Mouse (Mus musculus): ENCODE measurements around the gene Slc22a14. TPM values are rescaled to one million over a fixed set of nuclear protein-coding genes. Genes with fewer than 3 reads are reported as not detected.

Gene Slc22a14
- total RNA-seq, 2 experiments from 2014 or later = not detected

DNA sequence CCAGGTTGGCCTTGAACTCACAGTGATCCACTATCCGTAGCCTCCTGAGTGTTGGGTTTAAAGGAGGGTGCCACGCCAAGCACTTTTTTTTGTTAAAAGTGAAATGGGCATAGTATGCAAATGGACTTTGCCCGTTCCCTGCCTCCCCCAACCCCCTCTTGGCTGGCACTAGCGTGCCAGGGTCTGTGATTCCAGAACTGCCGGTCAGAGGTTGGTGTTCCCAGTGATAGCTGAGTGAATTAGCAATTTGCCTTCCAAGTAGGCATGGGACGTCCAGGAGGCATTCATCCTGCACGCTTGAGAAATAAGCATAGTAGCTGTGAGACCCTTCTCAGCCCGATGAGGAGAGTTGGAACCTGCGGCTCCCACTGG is 7.3 kb downstream of the Slc22a14 start:
- ATAC-seq (ENCODE audit: poor library complexity, severe bottlenecking) = no peak

- peak; percentile 99 for ATAC-seq (ENCODE audit: poor library complexity, severe bottlenecking)
Measured at GRCm38 (mm10) chr9:119357331-119358057, 7.9 kb downstream of the Slc22a14 start, which contains the start of gene Xylb. Gene Xylb, plus strand, starts transcription at chr9:119357381.

GRCm38 (mm10) chr9:119355943-119356342 is 9.4 kb downstream of the Slc22a14 start:
- ATAC-seq (ENCODE audit: poor library complexity, severe bottlenecking) = no peak

DNA sequence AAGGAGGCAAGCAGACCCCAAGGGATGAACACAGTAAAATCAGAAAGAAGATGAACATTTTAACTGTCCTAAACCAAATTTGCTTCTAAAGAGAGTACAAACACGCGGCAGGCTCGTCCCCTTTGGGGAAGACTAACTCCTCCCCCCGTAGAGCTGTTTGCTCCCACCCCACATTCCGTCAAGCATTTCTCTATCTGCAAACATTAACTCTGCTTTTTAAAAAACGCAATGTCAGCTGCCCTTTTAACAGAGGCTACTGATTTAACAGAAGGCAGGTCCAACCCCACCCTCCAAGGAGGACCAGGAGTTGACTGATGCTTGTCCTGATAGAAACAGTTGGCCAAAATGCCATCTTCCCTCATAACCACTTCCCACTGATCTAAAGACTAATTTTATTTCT is 11.4 kb downstream of the Slc22a14 start:
- ATAC-seq (ENCODE audit: poor library complexity, severe bottlenecking) = no peak

- ATAC-seq (ENCODE audit: poor library complexity, severe bottlenecking) = peak; percentile 99
Measured at GRCm38 (mm10) chr9:119352060-119352459, 13.3 kb downstream of the Slc22a14 start.

DNA sequence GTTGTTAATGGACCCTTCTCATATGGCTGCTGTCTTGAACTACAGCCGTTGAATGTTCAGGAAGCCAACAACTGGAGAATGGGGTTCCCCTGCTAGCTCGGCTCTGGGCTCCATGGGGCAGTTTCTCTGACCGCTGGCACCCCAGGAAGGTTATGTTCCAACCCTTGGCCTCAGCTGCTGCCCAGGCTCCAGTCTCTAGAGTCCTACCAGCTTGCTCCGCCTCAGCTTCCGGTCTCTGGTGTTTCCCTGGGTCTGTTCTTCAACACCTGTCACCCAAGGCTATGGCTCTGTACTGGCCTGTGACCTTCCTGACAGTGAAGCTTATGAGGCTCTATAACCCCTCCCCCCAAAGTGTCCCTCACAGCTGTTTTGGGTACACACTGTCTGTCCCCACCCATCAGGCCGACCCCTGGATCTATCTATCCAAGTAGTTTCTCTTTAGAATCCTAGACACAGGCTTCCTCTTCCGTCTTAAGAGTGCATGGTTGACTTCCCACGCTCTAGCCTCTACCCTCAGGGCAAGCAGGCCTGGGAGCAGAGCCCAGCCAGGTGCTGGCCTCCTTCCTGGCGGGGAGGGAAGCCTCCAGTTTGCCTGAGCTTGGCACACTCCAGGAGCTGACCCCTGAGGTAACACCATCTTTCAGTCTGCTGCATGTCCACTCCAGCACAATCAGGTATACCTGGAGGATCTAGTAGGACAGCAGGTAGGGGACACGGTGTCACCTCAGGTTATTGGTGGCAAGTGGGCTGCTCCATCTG is 14.2 kb downstream of the Slc22a14 start:
- ATAC-seq (ENCODE audit: poor library complexity, severe bottlenecking) = no peak

DNA sequence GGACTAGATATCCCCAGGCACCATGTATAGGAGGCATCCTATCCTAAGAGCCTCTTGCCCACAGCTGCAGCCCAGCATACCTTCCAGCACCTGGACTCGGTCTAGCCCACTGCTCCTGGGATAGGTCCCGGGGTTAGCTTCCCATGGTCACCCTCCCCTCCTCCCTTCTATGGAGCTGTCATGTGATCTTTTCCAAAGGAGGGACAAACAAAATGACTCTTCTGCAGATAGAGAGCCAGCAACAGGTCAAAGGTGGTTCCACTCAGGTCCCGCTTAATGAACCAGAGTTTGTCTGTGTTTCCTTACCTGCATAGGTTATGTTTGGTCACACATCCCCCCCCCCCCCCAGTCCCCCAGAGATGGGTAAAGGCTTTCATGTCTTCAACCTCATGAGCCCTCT is 14.8 kb downstream of the Slc22a14 start:
- ATAC-seq (ENCODE audit: poor library complexity, severe bottlenecking) = no peak

DNA sequence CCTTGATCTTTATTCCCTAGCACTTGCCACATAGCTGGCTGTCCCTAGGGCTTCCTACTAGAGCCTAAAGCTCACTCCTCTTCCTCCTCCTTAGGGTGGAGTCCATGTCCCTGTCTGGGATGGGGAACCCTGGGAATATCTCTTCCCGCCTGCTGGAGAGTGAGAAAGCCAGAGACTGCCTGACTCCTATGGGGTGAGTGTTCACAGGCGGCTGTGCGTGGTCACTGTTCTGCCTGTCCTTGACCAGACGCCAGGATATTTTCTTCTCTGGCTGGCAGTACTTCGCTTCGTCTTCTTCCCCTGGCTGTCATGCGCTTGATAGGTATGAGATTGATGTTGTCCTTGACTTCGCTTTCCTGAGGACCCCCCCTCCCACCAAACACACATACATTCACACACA is 19.0 kb downstream of the Slc22a14 start:
- no peak for ATAC-seq (ENCODE audit: poor library complexity, severe bottlenecking)

- no peak for ATAC-seq (ENCODE audit: poor library complexity, severe bottlenecking)
Measured at GRCm38 (mm10) chr9:119342728-119343127, 22.6 kb downstream of the Slc22a14 start.

DNA sequence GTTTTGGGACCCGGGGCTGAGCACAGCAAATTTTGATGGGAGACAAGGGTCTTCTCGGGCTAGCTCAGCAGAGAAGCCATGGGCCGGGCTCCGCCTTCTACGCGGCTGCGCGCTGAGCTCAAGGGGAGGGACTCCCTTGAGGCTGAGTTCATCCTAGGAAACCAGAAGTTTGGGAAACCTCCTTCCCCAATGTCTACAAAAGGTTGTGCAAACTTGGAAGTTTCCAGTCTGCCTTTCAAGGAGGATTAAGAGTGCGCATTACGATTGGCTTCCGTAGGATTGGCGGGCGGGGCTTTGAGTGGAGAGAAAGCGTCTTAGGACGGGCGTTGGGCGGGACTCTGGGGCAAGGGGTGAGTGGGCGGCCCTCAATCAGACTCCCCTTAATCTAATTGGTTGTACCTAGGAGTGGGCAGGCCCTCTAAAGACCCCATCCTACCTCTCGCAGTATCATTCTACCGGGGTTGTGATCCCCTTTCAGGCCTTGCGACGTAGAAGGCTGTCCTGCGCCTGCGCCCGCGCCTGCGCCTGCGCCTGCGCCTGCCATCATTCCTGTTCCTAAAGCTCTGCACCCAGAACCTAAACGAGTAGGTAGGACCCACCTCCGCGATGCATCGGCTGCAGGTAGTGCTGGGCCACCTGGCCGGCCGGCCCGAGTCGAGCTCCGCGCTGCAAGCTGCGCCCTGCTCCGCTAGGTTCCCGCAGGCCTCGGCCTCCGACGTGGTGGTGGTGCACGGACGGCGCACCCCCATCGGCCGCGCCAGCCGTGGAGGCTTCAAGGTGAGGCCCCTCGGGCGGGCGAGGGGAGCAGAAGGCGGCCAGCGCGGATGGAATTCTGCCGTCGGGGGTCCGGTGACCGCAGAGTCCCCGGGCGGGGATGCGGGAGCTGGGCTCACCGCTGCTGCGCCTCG is 24.2 kb downstream of the Slc22a14 start, which contains the start of gene Myd88:
TSS of gene Myd88 (minus strand) at position 503 of the 908 bp plus-strand sequence.
- peak; percentile 80 for ATAC-seq (ENCODE audit: poor library complexity, severe bottlenecking)

DNA sequence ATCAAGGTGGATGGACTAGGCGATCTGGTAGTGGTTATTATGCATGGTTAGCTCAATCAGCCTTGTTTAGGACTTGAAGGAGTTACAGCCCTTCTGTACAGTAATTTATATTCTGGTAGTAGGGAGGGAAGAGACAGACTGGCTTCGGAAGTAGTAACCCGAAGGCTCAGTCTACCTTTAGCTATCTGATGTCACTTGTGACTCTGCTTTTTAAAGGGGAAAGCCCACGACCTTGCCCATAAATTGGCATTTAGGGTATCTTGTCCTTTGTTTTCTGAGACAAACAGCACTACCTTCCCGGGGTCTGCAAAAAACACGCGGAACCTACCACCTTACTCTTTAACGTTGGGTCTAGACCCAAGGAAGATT is 25.2 kb downstream of the Slc22a14 start:
- peak; percentile 1; the same call in 1 of the 2 replicates for ATAC-seq (ENCODE audit: poor library complexity, severe bottlenecking)

DNA sequence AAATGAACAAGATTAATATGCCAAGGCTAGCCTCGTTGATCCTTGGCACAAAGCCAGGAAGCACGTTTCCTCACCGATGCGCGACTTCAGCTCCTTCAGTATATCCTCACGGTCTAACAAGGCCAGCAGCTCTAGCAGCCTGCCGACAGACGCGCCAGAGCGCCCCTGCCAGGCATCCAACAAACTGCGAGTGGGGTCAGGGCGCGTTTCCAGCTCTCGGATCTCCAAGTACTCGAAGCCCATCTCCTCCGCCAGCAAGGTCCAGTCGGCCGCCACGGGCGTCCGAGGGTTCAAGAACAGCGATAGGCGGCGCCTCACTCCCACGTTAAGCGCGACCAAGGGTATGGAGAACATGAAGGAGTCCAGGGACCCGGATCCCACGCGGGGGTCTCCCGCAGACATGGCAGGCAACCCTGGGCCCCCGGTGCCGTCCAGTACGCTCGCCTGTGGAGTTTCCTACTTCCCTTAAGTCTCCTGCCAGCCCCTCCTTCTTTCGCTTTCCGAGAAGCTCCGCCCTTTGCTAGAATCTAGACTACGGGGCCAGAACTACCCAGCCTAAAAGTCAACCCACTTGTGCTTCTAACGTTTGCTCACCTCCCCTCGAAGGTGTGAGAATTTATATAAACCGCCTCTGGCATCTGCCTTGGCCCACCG is 25.7 kb downstream of the Slc22a14 start, which contains the start of gene Acaa1a:
TSS of gene Acaa1a (plus strand) at position 119 of the 654 bp plus-strand sequence.
- peak; percentile 66 for ATAC-seq (ENCODE audit: poor library complexity, severe bottlenecking)

DNA sequence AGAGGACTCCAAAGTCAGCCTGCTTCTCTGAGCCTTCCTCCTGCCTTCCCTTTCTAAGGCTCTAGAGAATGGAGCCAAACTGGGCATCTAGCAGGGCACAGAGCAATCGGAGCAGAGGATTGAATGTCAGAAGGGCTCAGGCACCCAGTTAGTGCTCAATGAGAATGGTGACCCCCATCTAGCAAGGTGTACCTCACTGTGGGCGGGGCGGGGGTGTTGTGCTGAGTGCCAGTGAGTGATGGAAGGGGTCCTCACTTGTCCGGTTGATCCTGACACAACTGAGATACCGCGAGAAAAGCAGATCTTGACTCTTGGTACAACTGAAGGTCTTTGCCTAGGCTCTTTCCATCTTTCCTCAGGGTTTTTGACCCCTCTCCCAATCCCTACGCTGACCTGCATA is 26.2 kb downstream of the Slc22a14 start:
- no peak for ATAC-seq (ENCODE audit: poor library complexity, severe bottlenecking)

GRCm38 (mm10) chr9:119338350-119338749 is 27.0 kb downstream of the Slc22a14 start:
- no peak for ATAC-seq (ENCODE audit: poor library complexity, severe bottlenecking)

- no peak for ATAC-seq (ENCODE audit: poor library complexity, severe bottlenecking)
Measured at GRCm38 (mm10) chr9:119337842-119338241, 27.5 kb downstream of the Slc22a14 start.

DNA sequence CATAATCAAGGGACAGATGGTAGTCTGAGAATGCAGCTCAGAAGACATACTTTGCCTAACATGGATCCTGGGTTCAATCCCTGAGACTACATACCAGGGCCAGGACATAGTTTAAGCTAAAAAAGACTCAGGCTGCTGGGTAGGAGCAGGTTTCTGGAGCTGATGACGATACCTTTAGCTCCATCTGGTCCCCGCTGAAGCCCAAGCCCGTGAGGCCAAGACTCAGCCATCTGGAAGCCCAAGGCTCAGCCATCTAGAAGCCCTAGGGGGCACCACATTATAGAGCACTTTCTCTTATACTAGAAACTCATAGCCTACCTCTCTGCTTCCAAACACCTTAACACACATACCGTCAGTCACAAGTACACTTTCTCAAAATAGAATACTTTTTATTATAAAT is 29.8 kb downstream of the Slc22a14 start:
- ATAC-seq (ENCODE audit: poor library complexity, severe bottlenecking) = no peak

DNA sequence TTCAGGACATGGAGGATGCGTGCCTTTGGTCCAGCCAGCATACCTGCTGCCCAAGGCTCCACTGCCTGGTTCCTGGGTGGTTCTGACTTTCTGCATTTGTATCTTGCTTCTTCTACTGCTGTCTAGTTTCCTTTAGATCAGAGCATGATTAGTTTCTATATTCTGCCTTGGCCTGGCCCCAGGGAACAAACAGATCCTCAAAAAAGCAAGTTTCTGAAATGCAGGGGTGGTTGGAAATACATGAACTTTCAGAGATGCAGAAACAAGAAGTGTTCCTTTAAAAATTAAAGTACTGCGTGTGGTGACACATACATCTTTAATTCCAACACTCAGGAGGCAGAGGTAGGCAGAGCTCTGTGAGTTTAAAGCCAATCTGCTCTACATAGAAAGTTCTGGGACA is 30.5 kb downstream of the Slc22a14 start:
- ATAC-seq (ENCODE audit: poor library complexity, severe bottlenecking) = no peak

DNA sequence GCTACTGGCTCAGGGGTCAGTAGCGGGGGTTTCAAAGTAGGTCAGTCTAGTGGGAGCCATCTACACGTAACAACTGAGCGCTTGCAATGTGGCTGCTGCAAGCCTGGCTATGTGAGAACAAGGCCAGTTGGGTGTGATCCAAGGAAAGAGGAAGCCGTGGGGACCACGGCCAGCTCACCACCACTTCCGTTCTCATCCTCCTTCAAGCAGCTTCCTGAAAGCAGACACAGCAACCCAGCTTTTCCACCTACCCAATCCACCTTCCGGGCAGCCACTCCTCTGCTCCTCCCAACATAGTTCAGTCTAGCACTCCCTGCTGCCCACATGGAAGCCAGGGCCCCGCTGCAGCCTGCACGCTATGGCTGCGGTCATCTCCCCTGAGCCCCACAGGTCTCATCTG is 31.0 kb downstream of the Slc22a14 start:
- ATAC-seq (ENCODE audit: poor library complexity, severe bottlenecking) = peak; percentile 97

DNA sequence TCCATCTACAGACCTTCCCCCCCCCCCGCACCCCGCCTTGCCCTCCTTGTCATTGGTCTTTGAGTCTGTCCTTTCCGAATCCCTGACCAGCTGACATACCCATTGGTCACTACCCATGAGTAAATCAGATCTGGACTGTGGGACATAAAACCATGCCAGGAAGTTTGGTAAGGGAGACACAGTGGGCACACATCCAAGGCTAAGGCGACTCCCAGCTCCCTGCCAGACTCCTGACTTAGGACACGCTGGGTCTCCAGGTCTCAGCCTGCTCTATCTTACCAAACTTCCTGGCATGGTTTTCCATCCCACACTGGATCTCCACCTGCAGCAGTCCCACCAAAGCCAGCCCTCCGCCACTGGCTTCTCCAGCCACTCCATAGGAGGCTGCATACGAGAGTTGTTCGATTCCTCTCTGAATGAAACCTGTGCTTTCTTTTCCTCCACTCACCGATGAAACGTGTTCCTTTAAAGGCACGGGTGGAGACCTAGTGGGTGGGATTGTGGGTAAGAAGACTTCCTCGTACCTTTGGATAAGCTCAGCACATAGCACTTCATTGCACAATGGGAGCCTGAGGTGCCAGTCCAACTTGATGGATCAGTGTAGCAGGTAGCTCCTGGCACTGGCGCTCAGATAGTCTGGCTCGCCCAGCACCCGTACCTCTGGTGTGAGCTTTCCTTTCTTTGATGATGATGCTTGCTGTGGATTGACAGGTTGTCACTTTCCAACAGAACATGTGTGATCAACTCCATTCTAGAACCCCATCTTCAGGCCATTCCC is 35.0 kb downstream of the Slc22a14 start:
- ATAC-seq (ENCODE audit: poor library complexity, severe bottlenecking) = no peak

DNA sequence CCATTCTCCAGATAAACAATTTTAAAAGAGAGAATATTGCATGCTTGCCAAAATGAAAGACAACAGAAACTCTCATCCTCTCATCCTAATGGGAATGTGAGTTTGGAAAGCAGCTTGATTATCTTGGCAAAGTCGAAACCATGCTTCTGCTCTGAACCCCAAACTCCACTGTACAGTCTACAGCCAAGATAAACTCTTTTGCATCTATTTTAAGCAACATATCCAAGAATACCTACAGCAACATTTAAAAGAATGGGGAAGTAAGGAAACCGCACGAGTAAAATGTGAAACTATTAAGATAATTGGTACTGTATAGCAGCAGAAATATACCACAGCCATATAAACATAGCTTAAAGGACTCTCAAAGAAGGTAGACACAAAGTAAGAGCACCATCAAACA is 36.9 kb downstream of the Slc22a14 start:
- ATAC-seq (ENCODE audit: poor library complexity, severe bottlenecking) = peak; percentile 67

All from megakaryocyte, adult 5-6 weeks (primary cell).